Mouse (Mus musculus) forebrain, embryonic 15.5 days (tissue): Measurements from ENCODE around the gene Pomp. TPM values are rescaled to one million over a fixed set of nuclear protein-coding genes. Genes with fewer than 3 reads are reported as not detected.

Experiments used
- ATAC-seq: fragments of 200-750 bp; cut with Nextera tagmentation; replicated peaks from 2 replicates; pipeline ENCODE4 v1.8.0; 2017; ENCODE audit warnings: mild to moderate bottlenecking, moderate TSS enrichment, moderate library complexity
- H3K27ac ChIP-seq: fragments of 300-500 bp; sonication (generic); replicated peaks from 2 replicates; pipeline ENCODE4 v1.5.1; 2015; ENCODE audit warnings: mild to moderate bottlenecking, inconsistent platforms
- H3K27me3 ChIP-seq: fragments of 300-500 bp; sonication (generic); 2 replicates; pipeline ENCODE4 v1.6.1; 2015; ENCODE audit warnings: inconsistent platforms
- H3K36me3 ChIP-seq: fragments of 300-500 bp; sonication (generic); 2 replicates; pipeline ENCODE4 v1.6.1; 2015; ENCODE audit warnings: mild to moderate bottlenecking, inconsistent platforms
- H3K4me1 ChIP-seq: fragments of 300-500 bp; sonication (generic); 2 replicates; pipeline ENCODE4 v1.6.1; 2015; ENCODE audit warnings: inconsistent platforms
- H3K4me2 ChIP-seq: fragments of 300-500 bp; sonication (generic); replicated peaks from 2 replicates; pipeline ENCODE4 v1.6.1; 2015; ENCODE audit warnings: mild to moderate bottlenecking, inconsistent platforms
- H3K4me3 ChIP-seq: fragments of 300-500 bp; sonication (generic); 2 replicates; pipeline ENCODE4 v1.5.1; 2015; ENCODE audit warnings: mild to moderate bottlenecking, inconsistent platforms
- H3K9ac ChIP-seq: fragments of 300-500 bp; sonication (generic); replicated peaks from 2 replicates; pipeline ENCODE4 v1.6.1; 2015; ENCODE audit warnings: mild to moderate bottlenecking, inconsistent platforms
- H3K9me3 ChIP-seq: fragments of 300-500 bp; sonication (generic); 2 replicates; pipeline ENCODE4 v1.6.1; 2016; ENCODE audit warnings: inconsistent platforms
- WGBS: fragments of 180-500 bp; shearing (Covaris S2); methylation state at CpG from one replicate; pipeline ENCODE4 v1.1.7; 2015; ENCODE audit warnings: mixed read lengths; 5-methylcytosine and 5-hydroxymethylcytosine counted together
- polyA plus RNA-seq: library from polyadenylated mRNA; unstranded; fragments of >200 nt; fragmentation: Nextera tagmentation; extraction: Ambion mirVana; gene quantifications from 2 replicates; pipeline ENCODE4 v1.2.1, GENCODE M21; 2015

Pomp gene
- polyA plus RNA-seq, 1 experiment from 2014 or later = 479 TPM

DNA sequence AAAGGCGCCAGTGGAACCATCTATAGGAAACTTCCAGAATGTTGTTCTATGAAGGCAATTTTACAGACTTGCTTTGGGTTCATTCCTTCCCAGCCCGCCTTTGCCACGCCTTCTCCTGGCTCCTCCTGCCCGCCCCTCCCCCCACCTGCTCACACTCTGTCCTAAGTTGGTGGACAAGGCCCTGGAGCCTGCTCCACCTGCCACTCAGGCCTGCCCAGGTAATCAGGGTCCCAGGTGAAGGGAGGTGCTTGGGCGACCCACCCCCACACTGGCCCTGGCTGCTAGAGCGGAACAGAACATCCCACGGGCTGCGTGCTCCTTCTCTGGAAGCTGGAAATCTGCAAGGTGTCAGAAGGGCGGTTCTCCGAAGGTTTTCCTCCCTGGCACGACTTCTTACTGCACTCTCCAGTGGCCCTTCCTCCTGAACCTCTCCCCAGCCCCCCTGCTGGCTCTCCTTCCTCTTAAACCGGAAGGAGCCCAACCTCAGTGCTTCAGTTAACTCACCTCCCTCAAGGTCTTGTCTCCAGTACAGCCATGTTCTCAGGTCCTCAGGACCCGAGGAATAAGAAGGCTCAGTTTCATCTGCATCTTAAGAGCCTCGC lies 53.1 kb downstream of the Pomp start:
- Histone ChIP-seq H3K9me3 (no peaks in the 10 kb centered on the region), H3K4me3 (no peak overlapping the region), H3K36me3 (no peaks in the 10 kb centered on the region), H3K27ac (no peak overlapping the region), H3K4me1 (no peaks in the 10 kb centered on the region), H3K27me3 (no peaks in the 10 kb centered on the region), H3K9ac (no peak overlapping the region), H3K4me2 (no peak overlapping the region)
- WGBS = 42% methylated on average over 14 of the region's 14 CpGs
- no peak for ATAC-seq

DNA sequence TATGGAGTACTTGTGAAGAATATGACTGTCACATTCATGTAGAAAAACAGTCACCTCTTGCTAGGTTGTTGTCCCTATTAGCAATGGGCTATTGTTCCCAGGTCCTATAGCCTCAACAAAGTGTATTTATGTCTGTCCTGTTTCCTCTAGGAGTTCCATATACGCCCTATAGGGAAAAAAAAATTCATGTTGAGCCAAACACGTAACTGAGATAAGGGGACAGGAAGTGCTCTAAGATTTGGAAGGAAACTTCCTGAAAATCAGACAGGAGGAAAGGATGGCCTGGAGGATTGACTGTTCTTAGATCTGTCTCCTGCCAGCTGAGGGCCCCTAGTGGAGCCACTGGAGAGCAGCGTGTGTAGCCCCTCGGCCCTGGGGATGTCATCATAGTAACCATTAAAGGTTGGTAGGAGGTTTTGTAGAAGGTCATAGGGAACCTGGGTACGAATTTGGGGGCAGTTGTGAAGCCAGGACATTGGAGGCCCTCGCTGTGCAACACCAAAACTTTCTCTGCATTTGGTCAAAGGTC lies 54.8 kb downstream of the Pomp start:
- ATAC-seq = no peak
- H3K4me2 ChIP-seq = no peak overlapping the region
- H3K27me3 ChIP-seq = no peaks in the 10 kb centered on the region
- H3K9me3 ChIP-seq = no peaks in the 10 kb centered on the region
- H3K4me1 ChIP-seq = no peaks in the 10 kb centered on the region
- 66% methylated on average over 6 of the region's 6 CpGs for WGBS
- H3K27ac ChIP-seq = no peak overlapping the region
- H3K4me3 ChIP-seq = no peak overlapping the region
- H3K36me3 ChIP-seq = no peaks in the 10 kb centered on the region
- no peak overlapping the region for H3K9ac ChIP-seq

DNA sequence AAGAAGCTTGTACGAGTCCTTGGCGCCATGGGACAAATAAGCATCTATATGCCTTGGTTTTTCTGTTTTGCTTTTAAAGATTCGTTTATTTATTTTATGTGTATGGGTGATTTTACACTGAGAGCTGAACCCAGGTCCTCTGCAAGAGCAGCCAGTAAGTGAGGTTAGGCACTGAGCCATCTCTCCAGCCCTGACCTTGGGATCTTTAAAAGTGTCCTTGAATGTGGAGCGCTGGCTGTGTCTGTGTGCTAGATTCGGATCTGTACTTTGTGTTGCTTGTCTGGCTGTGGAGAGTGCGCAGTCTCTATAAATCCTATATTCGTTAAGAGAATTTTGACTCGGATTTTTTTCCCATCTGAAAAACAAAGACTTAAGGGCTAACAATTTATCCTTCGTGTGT lies 55.9 kb downstream of the Pomp start:
- ATAC-seq = no peak
- H3K4me3 ChIP-seq = no peak overlapping the region
- H3K27me3 ChIP-seq = no peaks in the 10 kb centered on the region
- 86% methylated on average over 9 of the region's 9 CpGs for WGBS
- H3K36me3 ChIP-seq = no peaks in the 10 kb centered on the region
- H3K4me2 ChIP-seq = no peak overlapping the region
- H3K9ac ChIP-seq = no peak overlapping the region
- H3K4me1 ChIP-seq = no peaks in the 10 kb centered on the region
- H3K9me3 ChIP-seq = no peaks in the 10 kb centered on the region
- H3K27ac ChIP-seq = no peak overlapping the region

DNA sequence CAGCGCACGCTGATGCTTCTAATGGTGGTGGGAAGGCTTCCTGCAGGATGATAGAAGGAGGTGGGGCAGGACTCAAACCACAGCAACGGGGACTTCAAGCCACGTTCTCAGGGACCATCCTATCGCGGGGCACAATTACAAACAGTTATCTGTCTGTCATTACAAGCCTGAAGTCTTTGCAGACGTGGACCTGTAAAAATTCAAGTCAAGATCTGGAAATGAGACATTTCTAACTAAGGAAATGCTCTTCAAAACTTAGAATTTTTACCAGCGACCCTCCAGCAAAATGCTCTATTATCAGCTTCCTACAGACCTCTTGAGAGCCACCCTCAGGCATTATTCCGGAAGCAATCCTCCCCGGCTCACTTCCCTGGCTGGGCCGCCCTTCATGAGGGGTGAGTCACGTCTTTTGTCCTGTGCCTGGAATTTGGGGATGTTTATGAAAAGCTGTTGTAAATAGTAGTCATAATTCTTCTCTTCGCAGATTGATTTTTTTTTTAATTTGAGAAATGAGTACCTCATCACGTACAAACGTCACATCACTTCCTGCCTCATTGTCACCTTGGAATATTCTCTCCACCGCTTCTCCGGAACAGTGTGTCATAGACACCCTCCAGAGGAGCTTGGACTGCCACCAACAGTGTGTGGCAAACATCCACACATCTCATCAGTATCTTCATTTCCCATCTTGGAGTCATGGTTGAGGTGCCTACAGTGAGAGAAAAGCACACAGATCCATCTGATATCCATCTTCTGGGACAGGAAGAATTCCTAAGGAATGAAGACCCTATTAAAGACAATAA lies 58.0 kb downstream of the Pomp start:
- 80% methylated on average over 17 of the region's 17 CpGs for WGBS
- H3K36me3 ChIP-seq = no peaks in the 10 kb centered on the region
- no peaks in the 10 kb centered on the region for H3K9me3 ChIP-seq
- no peak overlapping the region for H3K27ac ChIP-seq
- H3K4me1 ChIP-seq = no peaks in the 10 kb centered on the region
- H3K4me2 ChIP-seq = no peak overlapping the region
- no peak overlapping the region for H3K9ac ChIP-seq
- no peaks in the 10 kb centered on the region for H3K27me3 ChIP-seq
- ATAC-seq = no peak
- no peak overlapping the region for H3K4me3 ChIP-seq

DNA sequence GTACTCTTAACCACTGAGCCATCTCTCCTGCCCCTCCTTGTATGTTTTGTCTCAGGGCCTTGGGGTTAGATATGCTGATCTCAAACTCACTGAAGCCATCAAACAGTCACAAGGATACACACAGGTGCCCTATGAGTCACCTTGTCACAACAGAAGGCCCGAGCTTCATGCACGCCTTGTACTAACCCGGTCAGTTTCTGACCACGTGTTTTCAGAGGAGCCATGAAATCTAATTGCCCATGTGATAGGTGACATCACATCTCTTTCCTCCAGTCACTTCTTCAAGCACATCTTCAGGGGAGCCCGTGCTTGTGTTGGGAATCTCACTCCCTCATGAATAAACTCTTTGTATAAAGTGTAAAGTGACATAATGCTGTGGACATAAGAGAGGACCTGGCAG lies 64.4 kb downstream of the Pomp start:
- Histone ChIP-seq H3K27ac (no peak overlapping the region), H3K4me3 (no peak overlapping the region), H3K9me3 (no peaks in the 10 kb centered on the region), H3K4me2 (no peak overlapping the region), H3K9ac (no peak overlapping the region), H3K4me1 (no peaks in the 10 kb centered on the region), H3K36me3 (no peaks in the 10 kb centered on the region), H3K27me3 (no peaks in the 10 kb centered on the region)
- ATAC-seq = no peak
- WGBS = 86% methylated on average over 5 of the region's 5 CpGs

Other genes starting within 250 kb of the Pomp start
- gene Flt1, start 134.4 kb upstream of the Pomp start, polyA plus RNA-seq = 10.7 and 11.5 TPM in 2 replicates
- 3.7 and 4.1 TPM in 2 replicates for gene Slc46a3, start 34.4 kb downstream of the Pomp start, polyA plus RNA-seq
- 16.9 and 20.0 TPM in 2 replicates for gene Mtus2, start 96.9 kb downstream of the Pomp start, polyA plus RNA-seq